Mouse (Mus musculus) MEL (cell line): Measurements from ENCODE around the gene Epb41l5. TPM values are rescaled to one million over a fixed set of nuclear protein-coding genes. Genes with fewer than 3 reads are reported as not detected.

ENCODE experiments used
- DNase-seq: peaks from one replicate; pipeline ENCODE4 v3.0.0; 2011; ENCODE audit warnings: low read depth, low spot score
- H3K27ac ChIP-seq: 2 replicates; pipeline ENCODE4 v1.5.1; 2012; ENCODE audit warnings: low read depth, mild to moderate bottlenecking, control low read depth, low read length, moderate library complexity; ENCODE audit not compliant: control insufficient read depth
- H3K27me3 ChIP-seq, 2 experiments: fragments of 150-350 bp in 1 of 2; sonication (generic) in 1 of 2; 2 replicates each; pipeline ENCODE4 v1.6.1; 2012; ENCODE audit warnings: low read length in 2 of 2, mild to moderate bottlenecking in 2 of 2, improper control_type of control experiment in 1 of 2, moderate library complexity in 1 of 2; ENCODE audit not compliant: insufficient read depth in 2 of 2, control insufficient read depth in 1 of 2
- H3K36me3 ChIP-seq, 2 experiments: 2 replicates each; pipeline ENCODE4 v1.6.1; 2012 to 2014; ENCODE audit warnings: low read length in 2 of 2, improper control_type of control experiment in 1 of 2, inconsistent platforms in 1 of 2, mild to moderate bottlenecking in 1 of 2; ENCODE audit not compliant: insufficient read depth in 2 of 2, control insufficient read depth in 1 of 2
- H3K4me1 ChIP-seq, 2 experiments: fragments of 150-350 bp in 1 of 2; sonication (generic) in 1 of 2; 2 replicates each; pipeline ENCODE4 v1.6.1; 2012; ENCODE audit warnings: low read length in 2 of 2, improper control_type of control experiment in 1 of 2, mild to moderate bottlenecking in 1 of 2; ENCODE audit not compliant: insufficient read depth in 2 of 2, control insufficient read depth in 1 of 2
- H3K4me3 ChIP-seq, 2 experiments: fragments of 150-350 bp in 1 of 2; sonication (generic) in 1 of 2; 2 replicates each; pipeline ENCODE4 v1.5.1; 2012; ENCODE audit warnings: low read depth in 2 of 2, low read length in 2 of 2, mild to moderate bottlenecking in 2 of 2, moderate library complexity in 2 of 2, control low read depth in 1 of 2, improper control_type of control experiment in 1 of 2; ENCODE audit not compliant: control insufficient read depth in 1 of 2, insufficient read depth in 1 of 2
- H3K79me2 ChIP-seq: 2 replicates; pipeline ENCODE4 v1.6.1; 2012; ENCODE audit warnings: mild to moderate bottlenecking, low read length, moderate library complexity; ENCODE audit not compliant: control insufficient read depth, poor library complexity, insufficient read depth
- H3K9ac ChIP-seq: 2 replicates; pipeline ENCODE4 v1.6.1; 2012; ENCODE audit warnings: low read depth, mild to moderate bottlenecking, control low read depth, low read length, moderate library complexity; ENCODE audit not compliant: control insufficient read depth, poor library complexity, severe bottlenecking
- H3K9me3 ChIP-seq: fragments of 150-350 bp; sonication (generic); replicated peaks from 2 replicates; pipeline ENCODE4 v1.6.1; 2012; ENCODE audit warnings: mild to moderate bottlenecking, low read length, improper control_type of control experiment, moderate library complexity; ENCODE audit not compliant: insufficient read depth
- BHLHE40 ChIP-seq: IDR thresholded peaks from 2 replicates; pipeline ENCODE4 v1.6.1; 2012; ENCODE audit warnings: low read depth, mild to moderate bottlenecking, inconsistent platforms, low read length, improper control_type of control experiment, borderline replicate concordance
- CHD1 ChIP-seq: IDR thresholded peaks from 2 replicates; pipeline ENCODE4 v1.6.1; 2012; ENCODE audit warnings: low read depth, mild to moderate bottlenecking, inconsistent platforms, low read length, improper control_type of control experiment
- CHD2 ChIP-seq: IDR thresholded peaks from 2 replicates; pipeline ENCODE4 v1.6.1; 2011; ENCODE audit warnings: low read length, improper control_type of control experiment
- CTCF ChIP-seq, 3 experiments: IDR thresholded peaks in 2 of 3; conservative IDR thresholded peaks in 1 of 3; 2 replicates each; pipeline ENCODE4 v1.5.1; 2011 to 2012; ENCODE audit warnings: low read length in 3 of 3, low read depth in 2 of 3, mild to moderate bottlenecking in 2 of 3, improper control_type of control experiment in 1 of 3, inconsistent platforms in 1 of 3, mixed read lengths in 1 of 3, moderate library complexity in 1 of 3; ENCODE audit not compliant: control insufficient read depth in 1 of 3, insufficient read depth in 1 of 3, poor library complexity in 1 of 3, severe bottlenecking in 1 of 3
- ELF1 ChIP-seq: IDR thresholded peaks from 2 replicates; pipeline ENCODE4 v1.6.1; 2014; ENCODE audit warnings: low read depth, mild to moderate bottlenecking, inconsistent platforms, low read length, improper control_type of control experiment, moderate library complexity
- GABPA ChIP-seq: IDR thresholded peaks from 2 replicates; pipeline ENCODE4 v1.6.1; 2012; ENCODE audit warnings: low read depth, mild to moderate bottlenecking, inconsistent platforms, low read length, improper control_type of control experiment, moderate library complexity
- KAT2A ChIP-seq: conservative IDR thresholded peaks from 2 replicates; pipeline ENCODE4 v1.6.1; 2012; ENCODE audit warnings: low read depth, low read length, improper control_type of control experiment, inconsistent platforms
- MAFK ChIP-seq: IDR thresholded peaks from 2 replicates; pipeline ENCODE4 v1.6.1; 2011; ENCODE audit warnings: low read depth, mild to moderate bottlenecking, low read length, improper control_type of control experiment, borderline replicate concordance
- MAZ ChIP-seq: IDR thresholded peaks from 2 replicates; pipeline ENCODE4 v1.6.1; 2012; ENCODE audit warnings: low read depth, mild to moderate bottlenecking, inconsistent platforms, low read length, improper control_type of control experiment
- MEF2A ChIP-seq: IDR thresholded peaks from 2 replicates; pipeline ENCODE4 v1.6.1; 2014; ENCODE audit warnings: low read depth, mild to moderate bottlenecking, inconsistent platforms, low read length, improper control_type of control experiment; ENCODE audit not compliant: poor library complexity, insufficient replicate concordance, severe bottlenecking; ENCODE audit errors: extremely low read depth
- MXI1 ChIP-seq: IDR thresholded peaks from 2 replicates; pipeline ENCODE4 v1.6.1; 2011; ENCODE audit warnings: mild to moderate bottlenecking, low read depth, low read length, improper control_type of control experiment
- MYB ChIP-seq: IDR thresholded peaks from 2 replicates; pipeline ENCODE4 v1.6.1; 2011; ENCODE audit warnings: mild to moderate bottlenecking, low read depth, low read length, improper control_type of control experiment
- MYC ChIP-seq: IDR thresholded peaks from 2 replicates; pipeline ENCODE4 v1.6.1; 2011; ENCODE audit warnings: low read depth, mild to moderate bottlenecking, low read length, improper control_type of control experiment, moderate library complexity
- NRF1 ChIP-seq: IDR thresholded peaks from 2 replicates; pipeline ENCODE4 v1.6.1; 2014; ENCODE audit warnings: low read depth, mild to moderate bottlenecking, inconsistent platforms, low read length, improper control_type of control experiment, moderate library complexity; ENCODE audit not compliant: poor library complexity, insufficient read depth, severe bottlenecking
- POLR2AphosphoS5 ChIP-seq: IDR thresholded peaks from 2 replicates; pipeline ENCODE4 v1.6.1; 2012; ENCODE audit warnings: low read depth, borderline replicate concordance, mild to moderate bottlenecking, inconsistent platforms, low read length, moderate library complexity, mixed read lengths
- RCOR1 ChIP-seq: IDR thresholded peaks from 2 replicates; pipeline ENCODE4 v1.6.1; 2012; ENCODE audit warnings: low read depth, mild to moderate bottlenecking, inconsistent platforms, low read length, improper control_type of control experiment
- SIN3A ChIP-seq: IDR thresholded peaks from 2 replicates; pipeline ENCODE4 v1.6.1; 2012; ENCODE audit warnings: low read length, improper control_type of control experiment, inconsistent platforms
- SMC3 ChIP-seq: IDR thresholded peaks from 2 replicates; pipeline ENCODE4 v1.6.1; 2011; ENCODE audit warnings: low read depth, low read length, improper control_type of control experiment
- TAL1 ChIP-seq: IDR thresholded peaks from 2 replicates; pipeline ENCODE4 v1.6.1; 2012; ENCODE audit warnings: mild to moderate bottlenecking, inconsistent platforms, low read length, moderate library complexity, mixed read lengths
- TCF12 ChIP-seq: IDR thresholded peaks from 2 replicates; pipeline ENCODE4 v1.6.1; 2014; ENCODE audit warnings: low read depth, mild to moderate bottlenecking, inconsistent platforms, low read length, improper control_type of control experiment, moderate library complexity
- UBTF ChIP-seq: IDR thresholded peaks from 2 replicates; pipeline ENCODE4 v1.6.1; 2012; ENCODE audit warnings: low read depth, mild to moderate bottlenecking, inconsistent platforms, low read length, improper control_type of control experiment, moderate library complexity, borderline replicate concordance; ENCODE audit not compliant: insufficient read depth
- USF1 ChIP-seq: IDR thresholded peaks from 2 replicates; pipeline ENCODE4 v1.6.1; 2014; ENCODE audit warnings: low read depth, mild to moderate bottlenecking, inconsistent platforms, low read length, improper control_type of control experiment, moderate library complexity
- USF2 ChIP-seq, 2 experiments: IDR thresholded peaks; 2 replicates each; pipeline ENCODE4 v1.6.1; 2011 to 2012; ENCODE audit warnings: improper control_type of control experiment in 2 of 2, low read length in 2 of 2, borderline replicate concordance in 1 of 2, inconsistent platforms in 1 of 2, low read depth in 1 of 2, mild to moderate bottlenecking in 1 of 2; ENCODE audit not compliant: insufficient read depth in 1 of 2
- ZC3H11A ChIP-seq: IDR thresholded peaks from 2 replicates; pipeline ENCODE4 v1.6.1; 2012; ENCODE audit warnings: low read depth, mild to moderate bottlenecking, inconsistent platforms, low read length, improper control_type of control experiment
- ZNF384 ChIP-seq: IDR thresholded peaks from 2 replicates; pipeline ENCODE4 v1.6.1; 2012; ENCODE audit warnings: low read depth, mild to moderate bottlenecking, inconsistent platforms, low read length, improper control_type of control experiment
- polyA plus RNA-seq, 2 experiments: library from polyadenylated mRNA; stranded (reverse) in 1 of 2; unstranded in 1 of 2; fragments of >175 nt in 1 of 2; fragments of >200 nt in 1 of 2; gene quantifications; 2 replicates each; pipeline versions ENCODE4 v1.2.1 to v1.2.4; 2012; ENCODE audit warnings: low replicate concordance in 2 of 2, low read depth in 1 of 2; ENCODE audit not compliant: insufficient read length in 2 of 2, insufficient read depth in 1 of 2, missing spikeins in 1 of 2
- total RNA-seq: library from RNA; depleted of rRNA; stranded (reverse); fragments of 300-350 nt; gene quantifications from 2 replicates; pipeline ENCODE4 v1.2.3, GENCODE M21; 2012

The Epb41l5 gene
- total and polyA plus RNA-seq, 3 experiments, result 7.0 to 8.8 TPM; not detected in 1

- no peaks in the 10 kb centered on the region; a peak in 1 of 4 replicates for H3K36me3 ChIP-seq
Observed at GRCm38 (mm10) chr1:119624444-119624843, 24.4 kb downstream of the Epb41l5 start.

GRCm38 (mm10) chr1:119605396-119605795 lies 43.4 kb downstream of the Epb41l5 start:
- H3K9ac ChIP-seq, result no peak overlapping the region
- H3K27ac ChIP-seq, result no peak overlapping the region
- H3K27me3 ChIP-seq, result no peaks in the 10 kb centered on the region
- no peak for DNase-seq
- no peak overlapping the region for H3K4me3 ChIP-seq
- TF ChIP-seq MYC (no peak), CHD2 (no peak), MEF2A (no peak), CHD1 (no peak), TCF12 (no peak), BHLHE40 (no peak), CTCF (IDR thresholded peaks at IDR 0.05 in 2 of 3, conservative IDR thresholded peaks at IDR 0.05 in 1 of 3; ENCODE audit: control insufficient read depth in 1 of 3, insufficient read depth in 1 of 3, low read depth in 2 of 3, low read length in 3 of 3, poor library complexity in 1 of 3, severe bottlenecking in 1 of 3) (no peak), KAT2A (no peak), NRF1 (no peak), POLR2AphosphoS5 (no peak), MYB (no peak), MAFK (no peak), TAL1 (no peak), RCOR1 (no peak), ZNF384 (no peak), MAZ (no peak)
- TF ChIP-seq, all 39 proteins: peak for 0
- H3K9me3 ChIP-seq, result no peaks in the 10 kb centered on the region
- H3K4me1 ChIP-seq, result no peaks in the 10 kb centered on the region
- H3K36me3 ChIP-seq, result no peaks in the 10 kb centered on the region
- no peaks in the 10 kb centered on the region for H3K79me2 ChIP-seq

More at GRCm38 (mm10) chr1:119624444-119624843, 24.4 kb downstream of the Epb41l5 start:
- H3K9ac ChIP-seq, result no peak overlapping the region
- no peak for DNase-seq
- no peak overlapping the region for H3K4me3 ChIP-seq
- H3K27me3 ChIP-seq, result no peaks in the 10 kb centered on the region
- no peaks in the 10 kb centered on the region for H3K9me3 ChIP-seq
- H3K4me1 ChIP-seq, result no peaks in the 10 kb centered on the region
- no peak overlapping the region for H3K27ac ChIP-seq
- TF ChIP-seq ZC3H11A, result no peak
- no peak for TF ChIP-seq UBTF
- no peak for TF ChIP-seq GABPA
- no peak for TF ChIP-seq MXI1
- no peak for TF ChIP-seq TCF12
- TF ChIP-seq KAT2A, result no peak
- no peak for TF ChIP-seq USF1
- no peak for TF ChIP-seq SIN3A
- TF ChIP-seq NRF1, result no peak
- no peak for TF ChIP-seq MAZ
- TF ChIP-seq MAFK, result no peak
- TF ChIP-seq ELF1, result no peak
- TF ChIP-seq SMC3, result no peak
- no peak for TF ChIP-seq USF2 (IDR thresholded peaks at IDR 0.05; ENCODE audit: borderline replicate concordance in 1 of 2, insufficient read depth in 1 of 2, low read depth in 1 of 2, low read length in 2 of 2)
- TF ChIP-seq MYB, result no peak
- no peak for TF ChIP-seq ZNF384
- TF ChIP-seq CHD2, result no peak
- no peaks in the 10 kb centered on the region for H3K79me2 ChIP-seq
